Mouse (Mus musculus) liver, adult 2 months (tissue): ENCODE data around the gene Rapgef2. TPM values are rescaled to one million over a fixed set of nuclear protein-coding genes. Genes with fewer than 3 reads are reported as not detected.

Experiments
- DNase-seq: peaks from one replicate; pipeline ENCODE4 v3.0.0-alpha.2; 2011; ENCODE audit warnings: low read depth, low spot score; ENCODE audit errors: extremely low read depth
- H3K27ac ChIP-seq: fragments of 200-500 bp; replicated peaks from 2 replicates; pipeline ENCODE4 v1.5.1; 2012; ENCODE audit warnings: low read depth, mild to moderate bottlenecking, control low read depth, inconsistent platforms, low read length; ENCODE audit not compliant: insufficient read depth
- H3K27me3 ChIP-seq: fragments of 200-500 bp; 2 replicates; pipeline ENCODE4 v1.6.1; 2012; ENCODE audit warnings: mild to moderate bottlenecking, moderate library complexity, low read length, inconsistent platforms; ENCODE audit not compliant: control insufficient read depth, insufficient read depth
- H3K36me3 ChIP-seq: fragments of 200-500 bp; 2 replicates; pipeline ENCODE4 v1.6.1; 2012; ENCODE audit warnings: low read length, inconsistent platforms; ENCODE audit not compliant: control insufficient read depth, insufficient read depth
- H3K4me1 ChIP-seq: fragments of 200-500 bp; 2 replicates; pipeline ENCODE4 v1.6.1; 2011; ENCODE audit warnings: low read length; ENCODE audit not compliant: control insufficient read depth, insufficient read depth
- H3K4me3 ChIP-seq: fragments of 200-500 bp; 2 replicates; pipeline ENCODE4 v1.5.1; 2011; ENCODE audit warnings: low read depth, mild to moderate bottlenecking, control low read depth, low read length, moderate library complexity; ENCODE audit not compliant: insufficient read depth
- H3K79me2 ChIP-seq: fragments of 200-500 bp; 2 replicates; pipeline ENCODE4 v1.6.1; 2012; ENCODE audit warnings: inconsistent platforms, mild to moderate bottlenecking, low read length, moderate library complexity; ENCODE audit not compliant: control insufficient read depth, insufficient read depth
- H3K9ac ChIP-seq: fragments of 200-500 bp; 2 replicates; pipeline ENCODE4 v1.6.1; 2012; ENCODE audit warnings: low read depth, mild to moderate bottlenecking, control low read depth, inconsistent platforms, low read length
- CTCF ChIP-seq: fragments of 200-500 bp; IDR thresholded peaks from 2 replicates; pipeline ENCODE4 v1.5.1; 2011; ENCODE audit warnings: low read depth, low read length, control low read depth
- POLR2A ChIP-seq: fragments of 200-500 bp; IDR thresholded peaks from 2 replicates; pipeline ENCODE4 v1.6.1; 2011; ENCODE audit warnings: low read length, control low read depth; ENCODE audit not compliant: insufficient read depth; ENCODE audit errors: extremely low read depth
- WGBS: fragments of 180-500 bp; shearing (Covaris S2); methylation state at CpG from one replicate; pipeline ENCODE4 v1.1.7; 2018; 5-methylcytosine and 5-hydroxymethylcytosine counted together
- polyA plus RNA-seq: library from polyadenylated mRNA; depleted of rRNA; stranded (reverse); fragments of >200 nt; gene quantifications from 2 replicates; pipeline ENCODE4 v1.2.3, GENCODE M21; 2012
- total RNA-seq: library from RNA; depleted of rRNA; stranded (reverse); fragments of >200 nt; gene quantifications from 2 replicates; pipeline ENCODE4 v1.2.3, GENCODE M21; 2014

Gene Rapgef2
- total and polyA plus RNA-seq, 2 experiments, result 4.2 to 15.3 TPM

- Histone ChIP-seq H3K27ac (no peak overlapping the region), H3K79me2 (peaks cover 5% of the 10 kb centered on the region; the same call in 1 of the 2 replicates), H3K27me3 (no peaks in the 10 kb centered on the region), H3K4me3 (no peak overlapping the region), H3K36me3 (peaks cover 5% of the 10 kb centered on the region; the same call in 1 of the 2 replicates), H3K4me1 (no peaks in the 10 kb centered on the region), H3K9ac (no peak overlapping the region)
- TF ChIP-seq POLR2A (no peak), CTCF (no peak)
- no peak for DNase-seq
- WGBS, result 84% methylated on average over 2 of the region's 2 CpGs
These were observed 180.0 kb downstream of the Rapgef2 start for GRCm38 (mm10) chr3:79106360-79106759.

DNA sequence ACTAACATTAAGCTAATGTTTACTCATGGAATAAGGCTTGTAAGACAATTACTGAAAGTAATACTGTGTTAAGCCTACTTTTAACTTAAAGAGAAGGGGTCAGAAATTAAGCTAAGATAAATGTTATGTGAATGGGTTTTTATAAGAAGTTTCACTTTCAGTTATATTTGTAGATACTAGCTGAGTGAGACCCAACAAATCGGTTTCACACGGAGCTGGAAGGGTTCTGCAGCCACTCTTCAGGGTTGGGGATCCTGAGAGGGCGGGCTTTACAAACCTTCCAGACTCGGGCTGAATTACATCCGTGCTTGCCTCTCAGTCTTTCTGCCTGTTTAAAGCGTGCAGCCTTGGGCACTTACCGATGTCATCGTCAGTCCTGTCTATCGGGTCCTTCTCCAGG lies 182.7 kb downstream of the Rapgef2 start:
- H3K9ac ChIP-seq, result no peak overlapping the region
- DNase-seq, result no peak
- H3K4me3 ChIP-seq, result no peak overlapping the region
- H3K36me3 ChIP-seq, result peaks cover 6% of the 10 kb centered on the region
- TF ChIP-seq POLR2A (no peak), CTCF (no peak)
- H3K4me1 ChIP-seq, result no peaks in the 10 kb centered on the region
- H3K79me2 ChIP-seq, result no peaks in the 10 kb centered on the region
- WGBS, result 90% methylated on average over 9 of the region's 9 CpGs
- H3K27ac ChIP-seq, result no peak overlapping the region
- H3K27me3 ChIP-seq, result no peaks in the 10 kb centered on the region

- no peaks in the 10 kb centered on the region for H3K79me2 ChIP-seq
These were observed 184.6 kb downstream of the Rapgef2 start for GRCm38 (mm10) chr3:79101737-79102136.

DNA sequence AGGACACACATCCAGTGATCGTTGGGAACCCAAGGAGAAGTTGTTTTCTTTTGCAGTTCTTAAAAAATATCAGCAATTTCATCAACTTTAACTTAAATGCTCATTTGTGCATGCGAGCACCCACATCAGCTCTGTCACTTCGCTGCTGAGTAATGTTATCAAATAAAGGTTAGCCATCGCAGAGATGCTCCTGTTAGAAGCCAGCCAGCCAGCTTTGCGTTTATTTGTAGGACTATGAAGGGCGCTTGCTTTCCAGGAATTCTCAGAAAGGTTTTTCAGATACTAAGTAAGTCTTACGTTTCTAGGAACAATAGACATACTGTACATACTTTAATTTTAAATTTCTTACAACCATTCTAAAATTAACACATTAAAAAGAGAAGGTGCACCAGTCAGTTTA lies 185.5 kb downstream of the Rapgef2 start:
- Histone ChIP-seq H3K27ac (no peak overlapping the region), H3K9ac (no peak overlapping the region), H3K4me3 (no peak overlapping the region), H3K79me2 (no peaks in the 10 kb centered on the region), H3K4me1 (no peaks in the 10 kb centered on the region), H3K36me3 (peaks cover 13% of the 10 kb centered on the region; the same call in 1 of the 2 replicates), H3K27me3 (no peaks in the 10 kb centered on the region)
- TF ChIP-seq CTCF (no peak), POLR2A (no peak)
- no peak for DNase-seq
- 83% methylated on average over 7 of the region's 7 CpGs for WGBS

More at GRCm38 (mm10) chr3:79101737-79102136, 184.6 kb downstream of the Rapgef2 start:
- no peak overlapping the region for H3K9ac ChIP-seq
- WGBS, result 61% methylated on average over 6 of the region's 6 CpGs
- no peaks in the 10 kb centered on the region for H3K4me1 ChIP-seq
- peaks cover 13% of the 10 kb centered on the region; the same call in 1 of the 2 replicates for H3K36me3 ChIP-seq
- no peaks in the 10 kb centered on the region for H3K27me3 ChIP-seq
- H3K27ac ChIP-seq, result no peak overlapping the region
- no peak overlapping the region for H3K4me3 ChIP-seq
- peak; percentile 24 for DNase-seq
- TF ChIP-seq POLR2A, result no peak
- TF ChIP-seq CTCF, result no peak

DNA sequence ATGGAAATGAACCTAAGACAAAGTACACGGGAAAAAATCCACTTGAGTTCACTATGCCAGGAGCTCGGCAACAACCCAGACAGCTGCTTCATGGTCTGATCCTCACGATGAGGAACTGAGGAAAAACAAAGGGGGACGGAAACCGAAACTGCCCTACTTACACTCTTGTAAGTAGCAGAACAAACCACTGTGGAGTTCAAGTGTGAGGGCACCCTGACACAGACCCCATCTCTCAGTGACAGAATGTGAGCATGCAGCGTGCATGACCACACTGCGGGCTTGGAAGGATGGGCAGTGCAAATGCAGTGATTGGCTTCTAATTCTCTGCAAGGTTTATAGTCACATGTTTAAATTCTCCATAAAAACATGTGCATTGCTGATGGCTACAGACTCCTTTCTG lies 197.2 kb downstream of the Rapgef2 start:
- Histone ChIP-seq H3K27me3 (no peaks in the 10 kb centered on the region), H3K4me3 (no peak overlapping the region), H3K36me3 (peaks cover 41% of the 10 kb centered on the region), H3K9ac (no peak overlapping the region), H3K27ac (no peak overlapping the region), H3K4me1 (peaks cover 14% of the 10 kb centered on the region), H3K79me2 (0 out of 2 replicates have a peak, but pooled peaks cover 4% of the 10 kb centered on the region)
- no peak for TF ChIP-seq CTCF
- no peak for TF ChIP-seq POLR2A
- WGBS, result 59% methylated on average over 7 of the region's 7 CpGs
- DNase-seq, result peak; percentile 39

DNA sequence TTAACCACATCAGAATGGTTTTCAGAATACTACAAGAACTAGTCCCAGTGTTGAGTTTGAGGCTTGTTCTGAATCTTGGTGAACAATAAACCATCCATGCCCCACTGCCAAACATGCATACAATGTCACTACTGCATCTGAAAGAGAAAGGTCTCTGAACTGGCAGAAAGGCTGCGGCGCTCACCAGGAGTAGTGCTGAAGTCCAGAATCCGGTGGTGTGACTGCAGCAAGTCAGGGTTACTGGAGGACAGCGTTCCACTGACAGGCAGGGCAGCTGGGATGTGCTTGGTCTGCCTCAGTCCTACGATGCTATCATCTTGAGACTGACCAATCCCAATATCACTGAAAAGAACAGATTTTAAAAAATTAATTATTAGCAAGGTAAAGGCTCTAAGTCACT lies 197.9 kb downstream of the Rapgef2 start:
- 24% methylated on average over 5 of the region's 5 CpGs for WGBS
- DNase-seq, result peak; percentile 91
- peaks cover 39% of the 10 kb centered on the region for H3K36me3 ChIP-seq

More for the DNA sequence above, 197.9 kb downstream of the Rapgef2 start:
- Histone ChIP-seq H3K27me3 (no peaks in the 10 kb centered on the region), H3K4me3 (no peak overlapping the region), H3K4me1 (peaks cover 18% of the 10 kb centered on the region), H3K79me2 (0 out of 2 replicates have a peak, but pooled peaks cover 4% of the 10 kb centered on the region), H3K27ac (no peak overlapping the region), H3K9ac (no peak overlapping the region)
- TF ChIP-seq POLR2A (no peak), CTCF (no peak)
